Mouse (Mus musculus) ovary, postnatal 14 days (tissue): ENCODE results near the gene Atp11a.

ENCODE experiments used
- DNase-seq: peaks from one replicate; pipeline ENCODE4 v3.0.0; 2022; ENCODE audit warnings: low spot score

The Atp11a gene

GRCm38 (mm10) chr8:12907730-12908129, 150.9 kb downstream of the Atp11a start:
- DNase-seq, result no peak

GRCm38 (mm10) chr8:12912011-12912410, 155.2 kb downstream of the Atp11a start:
- DNase-seq, result no peak

- DNase-seq, result no peak
Measured at GRCm38 (mm10) chr8:12915187-12916006, 158.6 kb downstream of the Atp11a start.

- no peak for DNase-seq
Measured at GRCm38 (mm10) chr8:12916156-12916900, 159.5 kb downstream of the Atp11a start.

- no peak for DNase-seq
Measured at GRCm38 (mm10) chr8:12917029-12917428, 160.2 kb downstream of the Atp11a start.

GRCm38 (mm10) chr8:12917831-12918230, 161.0 kb downstream of the Atp11a start:
- no peak for DNase-seq
